Mouse (Mus musculus): ENCODE data around the gene Eya2. TPM values are rescaled to one million over a fixed set of nuclear protein-coding genes. Genes with fewer than 3 reads are reported as not detected.

The Eya2 gene
- polyA plus RNA-seq, 1 experiment from 2014 or later = 0.76 TPM

- Histone ChIP-seq H3K4me2 (ENCODE audit: low read length) (no peak overlapping the region), H3K4me1 (ENCODE audit: control insufficient read depth in 2 of 2, insufficient read depth in 2 of 2, low read length in 2 of 2) (peaks cover 31 to 40% of the 10 kb centered on the region in 2 experiments), H3K9me3 (ENCODE audit: control insufficient read depth, low read length) (no peaks in the 10 kb centered on the region), H3K27me3 (ENCODE audit: control insufficient read depth, insufficient read depth, low read length) (no peaks in the 10 kb centered on the region), H3K36me3 (ENCODE audit: control insufficient read depth, insufficient read depth, low read length) (peaks cover 90% of the 10 kb centered on the region), H3K4me3 (ENCODE audit: control insufficient read depth in 1 of 2, insufficient read depth in 1 of 2, low read depth in 1 of 2, low read length in 2 of 2) (no peak overlapping the region), H3K9ac (ENCODE audit: low read length) (no peak overlapping the region; the same call in 1 of the 2 replicates), H3K27ac (replicated peaks in 1 of 2; ENCODE audit: control insufficient read depth in 1 of 2, insufficient read depth in 1 of 2, low read depth in 2 of 2, low read length in 2 of 2) (peak overlapping the region; percentile 44 to 61)
- no peak for ATAC-seq (ENCODE audit: insufficient number of reproducible peaks, insufficient read depth, low FRiP score, low read depth)
- 77% methylated on average over 3 of the region's 3 CpGs for WGBS
Observed at GRCm38 (mm10) chr2:165820073-165820472, 225.2 kb downstream of the Eya2 start.

- Histone ChIP-seq H3K4me2 (ENCODE audit: low read length) (no peak overlapping the region), H3K9ac (ENCODE audit: low read length) (no peak overlapping the region; the same call in 1 of the 2 replicates), H3K9me3 (ENCODE audit: control insufficient read depth, low read length) (no peaks in the 10 kb centered on the region), H3K36me3 (ENCODE audit: control insufficient read depth, insufficient read depth, low read length) (peaks cover 90% of the 10 kb centered on the region), H3K27me3 (ENCODE audit: control insufficient read depth, insufficient read depth, low read length) (no peaks in the 10 kb centered on the region), H3K4me1 (ENCODE audit: control insufficient read depth in 2 of 2, insufficient read depth in 2 of 2, low read length in 2 of 2) (peaks cover 31 to 40% of the 10 kb centered on the region in 2 experiments), H3K27ac (replicated peaks in 1 of 2; ENCODE audit: control insufficient read depth in 1 of 2, insufficient read depth in 1 of 2, low read depth in 2 of 2, low read length in 2 of 2) (peak overlapping the region; percentile 44 to 61), H3K4me3 (ENCODE audit: control insufficient read depth in 1 of 2, insufficient read depth in 1 of 2, low read depth in 1 of 2, low read length in 2 of 2) (no peak overlapping the region)
- 63% methylated on average over 15 of the region's 15 CpGs for WGBS
- no peak for ATAC-seq (ENCODE audit: insufficient number of reproducible peaks, insufficient read depth, low FRiP score, low read depth)
Observed at GRCm38 (mm10) chr2:165820504-165821095, 225.8 kb downstream of the Eya2 start.

Other genes starting within 250 kb of the Eya2 start
- 0.39 TPM in 1 of 2 replicates, not detected in the other for gene Zfp663, start 226.3 kb upstream of the Eya2 start, polyA plus RNA-seq (2014; fragmentation: Nextera tagmentation; extraction: Ambion mirVana)
- 6.6 and 6.7 TPM in 2 replicates for gene Zfp334, start 206.8 kb upstream of the Eya2 start, polyA plus RNA-seq (2014; fragmentation: Nextera tagmentation; extraction: Ambion mirVana)
- gene Ocstamp, start 194.6 kb upstream of the Eya2 start, polyA plus RNA-seq (2014; fragmentation: Nextera tagmentation; extraction: Ambion mirVana) = not detected in 2 replicates
- 0.11 and 0.26 TPM in 2 replicates for gene Slc13a3, start 121.8 kb upstream of the Eya2 start, polyA plus RNA-seq (2014; fragmentation: Nextera tagmentation; extraction: Ambion mirVana)
- 21.4 and 22.7 TPM in 2 replicates for gene Trp53rka, start 101.7 kb upstream of the Eya2 start, polyA plus RNA-seq (2014; fragmentation: Nextera tagmentation; extraction: Ambion mirVana)
- gene Slc2a10, start 91.2 kb upstream of the Eya2 start, polyA plus RNA-seq (2014; fragmentation: Nextera tagmentation; extraction: Ambion mirVana) = 4.0 and 4.2 TPM in 2 replicates

Measured in heart, embryonic 14.5 days (tissue).